Mouse (Mus musculus): Measurements from ENCODE around the gene Vax2. TPM values are rescaled to one million over a fixed set of nuclear protein-coding genes. Genes with fewer than 3 reads are reported as not detected.
A peak's percentile ranks its signal among the peaks of the same experiment; 100 is the strongest.

The Vax2 gene
- polyA plus RNA-seq, 1 experiment from 2014 or later, result not detected

- no peaks in the 10 kb centered on the region for H3K36me3 ChIP-seq (replicated peaks; ENCODE audit: insufficient read depth, low read length)
- no peak overlapping the region for H3K9ac ChIP-seq (replicated peaks)
- H3K9me3 ChIP-seq (ENCODE audit: low read length), result peaks cover 2% of the 10 kb centered on the region; the same call in 1 of the 2 replicates
- no peak overlapping the region for H3K4me2 ChIP-seq (ENCODE audit: low read depth, low read length)
- H3K4me1 ChIP-seq (ENCODE audit: insufficient read depth), result no peaks in the 10 kb centered on the region
- H3K27me3 ChIP-seq (ENCODE audit: insufficient read depth, low read length), result 0 out of 2 replicates have a peak, but pooled peaks cover 2% of the 10 kb centered on the region
- WGBS (ENCODE audit: insufficient replicate concordance), result 18% methylated on average over 5 of the region's 5 CpGs
- TF ChIP-seq CTCF (IDR thresholded peaks at IDR 0.05; ENCODE audit: low read depth) (peak; percentile 84), EP300 (IDR thresholded peaks at IDR 0.05; ENCODE audit: low read depth) (no peak)
- ATAC-seq (no peak), DNase-seq (peak; percentile 82)
- H3K27ac ChIP-seq (ENCODE audit: low read depth), result no peak overlapping the region
- H3K4me3 ChIP-seq (ENCODE audit: low read depth, low read length), result no peak overlapping the region
Observed at GRCm38 (mm10) chr6:83731128-83731527, 20.1 kb downstream of the Vax2 start.

- no peak for TF ChIP-seq EP300 (IDR thresholded peaks at IDR 0.05; ENCODE audit: low read depth)
- Histone ChIP-seq H3K27me3 (ENCODE audit: insufficient read depth, low read length) (0 out of 2 replicates have a peak, but pooled peaks cover 1% of the 10 kb centered on the region), H3K36me3 (replicated peaks; ENCODE audit: insufficient read depth, low read length) (no peaks in the 10 kb centered on the region), H3K4me3 (ENCODE audit: low read depth, low read length) (no peak overlapping the region), H3K27ac (ENCODE audit: low read depth) (no peak overlapping the region), H3K9me3 (ENCODE audit: low read length) (peaks cover 2% of the 10 kb centered on the region; the same call in 1 of the 2 replicates), H3K4me2 (ENCODE audit: low read depth, low read length) (no peak overlapping the region), H3K9ac (replicated peaks) (no peak overlapping the region), H3K4me1 (ENCODE audit: insufficient read depth) (no peaks in the 10 kb centered on the region)
- WGBS (ENCODE audit: insufficient replicate concordance), result 39% methylated on average over 13 of the region's 13 CpGs
- DNase-seq (no peak), ATAC-seq (no peak)
Observed at GRCm38 (mm10) chr6:83737311-83737710, 26.2 kb downstream of the Vax2 start.

GRCm38 (mm10) chr6:83738596-83738995 lies 27.5 kb downstream of the Vax2 start:
- Histone ChIP-seq H3K27ac (ENCODE audit: low read depth) (no peak overlapping the region), H3K4me1 (ENCODE audit: insufficient read depth) (no peaks in the 10 kb centered on the region; the same call in 1 of the 2 replicates), H3K9ac (replicated peaks) (no peak overlapping the region), H3K4me2 (ENCODE audit: low read depth, low read length) (no peak overlapping the region), H3K9me3 (ENCODE audit: low read length) (peaks cover 2% of the 10 kb centered on the region; the same call in 1 of the 2 replicates), H3K36me3 (replicated peaks; ENCODE audit: insufficient read depth, low read length) (no peaks in the 10 kb centered on the region), H3K27me3 (ENCODE audit: insufficient read depth, low read length) (no peaks in the 10 kb centered on the region), H3K4me3 (ENCODE audit: low read depth, low read length) (no peak overlapping the region)
- ATAC-seq (no peak), DNase-seq (no peak)
- 46% methylated on average over 6 of the region's 6 CpGs for WGBS (ENCODE audit: insufficient replicate concordance)
- TF ChIP-seq CTCF (IDR thresholded peaks at IDR 0.05; ENCODE audit: low read depth), result no peak
- no peak for TF ChIP-seq EP300 (IDR thresholded peaks at IDR 0.05; ENCODE audit: low read depth)

- no peak within 1 kb of the TSS for H3K4me2 ChIP-seq (ENCODE audit: low read depth, low read length)
- no peak within 1 kb of the TSS for H3K9ac ChIP-seq (replicated peaks)
- 62% methylated on average over 5 of the region's 5 CpGs for WGBS (ENCODE audit: insufficient replicate concordance)
Observed at GRCm38 (mm10) chr6:83742761-83743160, 31.7 kb downstream of the Vax2 start, which contains the start of gene Atp6v1b1. Gene Atp6v1b1, plus strand, starts transcription at chr6:83742990.

GRCm38 (mm10) chr6:83743212-83743611 lies 32.1 kb downstream of the Vax2 start:
- no peak overlapping the region for H3K4me3 ChIP-seq (ENCODE audit: low read depth, low read length)
- H3K4me1 ChIP-seq (ENCODE audit: insufficient read depth), result peaks cover 11% of the 10 kb centered on the region
- DNase-seq (no peak), ATAC-seq (peak; percentile 80)
- H3K27ac ChIP-seq (ENCODE audit: low read depth), result no peak overlapping the region
- no peaks in the 10 kb centered on the region for H3K27me3 ChIP-seq (ENCODE audit: insufficient read depth, low read length)
- no peak overlapping the region for H3K9ac ChIP-seq (replicated peaks)
- WGBS (ENCODE audit: insufficient replicate concordance), result 47% methylated on average over 5 of the region's 5 CpGs
- no peak overlapping the region for H3K4me2 ChIP-seq (ENCODE audit: low read depth, low read length)
- no peaks in the 10 kb centered on the region for H3K9me3 ChIP-seq (ENCODE audit: low read length)
- TF ChIP-seq CTCF (IDR thresholded peaks at IDR 0.05; ENCODE audit: low read depth) (no peak), EP300 (IDR thresholded peaks at IDR 0.05; ENCODE audit: low read depth) (no peak)
- H3K36me3 ChIP-seq (replicated peaks; ENCODE audit: insufficient read depth, low read length), result no peaks in the 10 kb centered on the region

More at GRCm38 (mm10) chr6:83742761-83743160, 31.7 kb downstream of the Vax2 start, which contains the start of gene Atp6v1b1:
- ATAC-seq (peak; percentile 45), DNase-seq (no peak)
- Histone ChIP-seq H3K9me3 (ENCODE audit: low read length) (no peaks in the 10 kb centered on the region), H3K27me3 (ENCODE audit: insufficient read depth, low read length) (no peaks in the 10 kb centered on the region), H3K27ac (ENCODE audit: low read depth) (no peak within 1 kb of the TSS), H3K4me3 (ENCODE audit: low read depth, low read length) (no peak within 1 kb of the TSS), H3K4me1 (ENCODE audit: insufficient read depth) (peaks cover 11% of the 10 kb centered on the region), H3K36me3 (replicated peaks; ENCODE audit: insufficient read depth, low read length) (no peaks in the 10 kb centered on the region)
- no peak for TF ChIP-seq CTCF (IDR thresholded peaks at IDR 0.05; ENCODE audit: low read depth)
- no peak for TF ChIP-seq EP300 (IDR thresholded peaks at IDR 0.05; ENCODE audit: low read depth)

GRCm38 (mm10) chr6:83744126-83744525 lies 33.1 kb downstream of the Vax2 start:
- H3K27ac ChIP-seq (ENCODE audit: low read depth), result no peak overlapping the region
- no peak overlapping the region for H3K9ac ChIP-seq (replicated peaks)
- H3K9me3 ChIP-seq (ENCODE audit: low read length), result no peaks in the 10 kb centered on the region
- no peaks in the 10 kb centered on the region for H3K36me3 ChIP-seq (replicated peaks; ENCODE audit: insufficient read depth, low read length)
- no peak overlapping the region for H3K4me3 ChIP-seq (ENCODE audit: low read depth, low read length)
- H3K4me1 ChIP-seq (ENCODE audit: insufficient read depth), result peaks cover 11% of the 10 kb centered on the region
- 51% methylated on average over 5 of the region's 5 CpGs for WGBS (ENCODE audit: insufficient replicate concordance)
- no peaks in the 10 kb centered on the region for H3K27me3 ChIP-seq (ENCODE audit: insufficient read depth, low read length)
- no peak for TF ChIP-seq CTCF (IDR thresholded peaks at IDR 0.05; ENCODE audit: low read depth)
- TF ChIP-seq EP300 (IDR thresholded peaks at IDR 0.05; ENCODE audit: low read depth), result no peak
- no peak for ATAC-seq
- DNase-seq, result no peak
- H3K4me2 ChIP-seq (ENCODE audit: low read depth, low read length), result no peak overlapping the region
